Mouse (Mus musculus) frontal cortex, adult (tissue): ENCODE measurements at regions not wholly inside any gene's neighbourhood (a gene's known extent, or its start where the extent isn't known, plus 50 kb on each side); places are given as distances from the start of the nearest gene placed in this dataset.

Experiments used
- ATAC-seq: cut with Nextera tagmentation; 2 replicates; pipeline ENCODE4 v1.9.2; 2017; ENCODE audit warnings: mild to moderate bottlenecking, moderate library complexity, mixed read lengths; ENCODE audit not compliant: low TSS enrichment

GRCm38 (mm10) chr9:41508746-41509145 lies 347.2 kb upstream of the Ubash3b start:
- no peak for ATAC-seq

GRCm38 (mm10) chr9:41498326-41498725 lies 336.8 kb upstream of the Ubash3b start:
- ATAC-seq, result peak; percentile 92

DNA sequence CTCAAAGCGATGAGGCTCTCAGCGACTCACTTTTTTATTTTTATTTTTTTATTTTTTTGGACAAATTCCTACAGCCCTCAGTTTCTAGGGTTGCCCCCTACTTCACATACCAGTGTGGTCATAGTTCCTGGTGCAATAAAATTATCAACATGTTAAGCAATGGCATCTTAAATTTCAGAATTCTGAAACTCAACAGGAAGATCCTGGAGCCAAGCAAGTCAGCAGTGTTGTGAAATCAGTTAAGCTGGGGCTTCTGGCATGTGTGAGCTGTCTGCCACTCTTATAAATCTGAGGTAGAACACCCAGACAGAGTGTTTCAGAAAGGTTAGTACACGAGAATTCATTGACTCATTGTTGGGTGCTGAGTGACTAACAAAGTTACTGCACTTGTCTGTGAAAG lies 328.6 kb upstream of the Ubash3b start:
- no peak for ATAC-seq

DNA sequence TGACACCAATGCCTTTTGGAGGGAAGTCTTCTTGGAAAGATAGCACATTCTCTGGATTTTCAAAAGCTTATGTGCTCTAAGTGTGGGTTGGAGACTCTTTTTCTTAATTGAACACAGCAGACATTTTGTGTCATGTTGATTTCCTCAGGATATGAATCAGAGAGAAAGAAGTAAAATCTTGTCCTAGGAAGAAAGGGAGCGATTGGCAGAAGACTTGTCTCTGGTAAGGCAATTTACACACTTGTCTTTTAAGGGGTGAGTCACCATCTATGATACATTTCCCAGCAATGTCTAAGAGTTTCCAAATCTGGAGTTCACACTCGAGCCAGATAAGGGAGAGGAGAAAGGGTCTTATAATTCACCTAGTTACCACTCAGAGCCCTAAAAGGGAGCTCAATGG lies 326.5 kb upstream of the Ubash3b start:
- peak; percentile 47; the same call in 1 of the 2 replicates for ATAC-seq

- ATAC-seq, result no peak
Observed at GRCm38 (mm10) chr9:41483218-41483617, 321.7 kb upstream of the Ubash3b start.

- ATAC-seq, result no peak
Observed at GRCm38 (mm10) chr9:41481611-41482266, 320.2 kb upstream of the Ubash3b start.

GRCm38 (mm10) chr9:41479854-41480749 lies 318.6 kb upstream of the Ubash3b start:
- no peak; the same call in 1 of the 2 replicates for ATAC-seq

DNA sequence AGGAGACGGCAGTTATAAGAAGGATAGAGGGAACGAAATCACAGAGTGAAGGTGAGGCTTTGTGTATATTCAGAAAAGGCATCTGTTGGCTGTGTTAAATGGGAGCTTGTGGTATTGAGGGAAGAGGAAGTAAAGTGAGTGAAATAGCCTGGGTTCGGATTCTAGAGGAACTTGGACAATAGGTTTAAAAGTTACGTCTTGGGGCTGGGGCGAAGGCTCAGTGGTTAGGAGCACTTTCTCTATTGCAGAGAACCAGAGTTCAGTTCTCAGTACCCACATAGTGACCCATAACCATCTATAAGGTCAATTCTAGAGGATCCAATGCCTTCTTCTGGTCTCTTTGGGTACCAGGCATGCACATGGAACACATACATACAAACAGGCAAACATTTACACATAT lies 317.6 kb upstream of the Ubash3b start:
- ATAC-seq, result no peak

DNA sequence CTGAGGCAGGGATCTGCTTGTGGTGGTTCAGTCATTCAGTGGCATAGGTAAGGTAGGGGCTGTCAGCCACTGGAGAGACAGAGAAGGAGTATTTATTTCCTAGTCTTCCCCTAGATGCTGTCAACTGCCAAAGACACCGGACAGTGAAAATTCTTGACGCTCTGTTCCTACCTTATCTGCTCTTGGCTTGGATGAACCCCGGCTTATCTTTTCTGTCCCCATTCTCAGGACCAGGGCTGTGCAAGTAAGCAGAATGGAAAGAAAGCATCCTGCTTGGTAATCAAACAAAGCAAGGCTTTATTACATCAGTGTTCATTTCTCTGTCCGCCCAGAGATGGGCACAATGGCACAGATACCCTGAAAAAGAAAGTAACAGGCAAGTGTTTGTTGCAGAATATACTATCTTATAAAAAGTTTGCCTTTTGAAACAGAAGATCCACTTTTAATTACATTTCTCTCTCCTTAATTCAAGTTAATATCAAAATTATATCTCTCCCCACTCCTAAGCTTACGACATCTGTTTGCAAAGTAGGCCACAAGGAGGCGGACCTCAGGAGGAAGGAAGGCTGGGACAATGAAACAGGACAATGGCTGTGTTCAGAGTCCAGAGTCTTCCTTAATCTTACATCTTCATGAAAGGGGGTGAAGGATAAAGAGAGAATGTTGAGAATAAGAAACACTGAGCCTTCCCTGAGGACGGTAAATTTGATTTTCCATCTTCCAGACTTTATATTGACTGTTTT lies 316.8 kb upstream of the Ubash3b start:
- no peak for ATAC-seq

DNA sequence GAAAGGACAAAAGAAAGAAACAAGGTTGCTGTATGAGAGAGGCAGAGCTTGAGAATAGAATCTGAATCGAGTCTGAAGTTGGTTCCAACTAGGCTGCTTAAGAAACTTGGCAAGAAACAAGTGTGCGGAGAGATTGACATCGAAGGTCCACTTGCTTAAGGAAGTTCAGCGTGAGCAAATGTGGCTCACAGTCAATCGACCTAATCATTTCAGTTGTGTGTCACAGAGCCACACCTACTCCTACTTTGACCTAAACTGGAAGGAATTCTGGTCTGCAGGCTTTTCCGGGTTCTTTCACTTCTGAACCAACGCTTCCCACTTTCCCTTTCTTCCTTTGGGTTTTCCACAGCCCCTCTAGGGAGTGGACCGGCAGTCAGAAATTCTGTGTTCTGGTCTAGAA lies 313.8 kb upstream of the Ubash3b start:
- ATAC-seq, result peak; percentile 13; the same call in 1 of the 2 replicates

DNA sequence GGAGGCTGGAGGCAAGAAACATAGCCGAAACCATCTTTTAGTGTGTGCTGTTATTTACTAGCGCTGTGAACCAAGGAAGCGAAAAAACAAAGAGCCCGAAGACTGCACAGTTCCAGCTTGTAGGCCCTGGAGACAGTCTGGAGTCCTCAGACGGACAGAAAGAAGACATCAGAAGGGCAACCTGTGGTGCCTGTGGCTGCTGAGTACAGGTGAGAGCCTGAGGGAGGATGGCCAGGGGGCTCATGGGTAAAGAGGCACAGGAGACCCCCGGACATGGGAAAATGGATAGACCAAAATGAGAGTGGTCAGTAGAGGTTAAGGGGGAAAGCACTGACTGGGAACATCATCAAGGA lies 313.4 kb upstream of the Ubash3b start:
- ATAC-seq, result peak; percentile 18; the same call in 1 of the 2 replicates

DNA sequence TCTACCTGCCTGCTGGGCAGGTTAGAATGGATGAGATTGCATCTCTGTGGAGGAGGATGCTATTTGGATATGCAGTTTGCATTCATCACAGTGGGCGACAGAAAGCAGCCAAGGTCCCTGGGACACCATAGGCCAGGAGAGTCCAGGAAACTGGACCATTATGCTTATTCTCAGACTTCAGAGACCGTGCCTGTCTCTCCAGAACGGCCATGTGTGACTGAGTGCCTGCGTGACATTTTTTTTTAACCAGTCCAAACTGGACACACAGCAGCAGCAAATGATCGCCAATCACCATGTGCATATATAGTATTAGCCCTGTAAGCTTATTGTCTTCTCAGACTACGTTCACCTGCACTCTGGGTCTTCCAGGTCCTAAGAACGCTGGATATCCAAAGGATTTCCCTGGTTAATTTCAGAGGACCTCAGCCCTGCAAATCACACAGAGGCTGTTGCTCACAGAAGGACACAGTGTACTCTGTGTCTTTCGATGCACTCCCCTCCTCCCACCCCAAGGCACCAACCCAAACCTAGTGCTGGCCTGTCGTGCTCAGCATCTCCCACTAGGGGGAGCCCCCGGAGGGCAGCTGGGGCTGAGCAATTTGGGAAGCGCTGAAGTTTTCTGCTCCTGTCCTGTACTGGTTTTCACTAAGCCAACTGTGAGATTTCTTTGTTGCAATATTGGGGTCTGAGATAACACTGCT lies 312.9 kb upstream of the Ubash3b start:
- ATAC-seq, result peak; percentile 84

DNA sequence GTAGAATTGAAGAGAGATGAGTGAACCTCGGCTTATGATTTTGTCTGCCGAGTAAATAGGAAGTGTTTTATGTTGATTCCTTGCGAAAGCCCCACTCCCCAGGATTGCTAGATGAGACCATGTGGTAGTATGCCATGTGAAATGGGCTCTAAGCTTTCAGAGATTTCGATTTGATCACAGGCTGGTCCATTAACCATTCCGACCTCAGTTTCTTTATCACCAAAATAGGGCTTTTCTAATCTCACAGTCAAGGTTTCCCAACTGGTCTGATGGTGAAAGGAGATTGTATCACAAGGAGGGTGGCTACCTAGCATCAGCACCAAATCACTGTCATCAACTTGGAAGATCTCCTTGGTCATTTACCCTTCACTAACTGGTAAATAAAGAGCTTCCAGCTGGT lies 312.0 kb upstream of the Ubash3b start:
- ATAC-seq, result no peak

DNA sequence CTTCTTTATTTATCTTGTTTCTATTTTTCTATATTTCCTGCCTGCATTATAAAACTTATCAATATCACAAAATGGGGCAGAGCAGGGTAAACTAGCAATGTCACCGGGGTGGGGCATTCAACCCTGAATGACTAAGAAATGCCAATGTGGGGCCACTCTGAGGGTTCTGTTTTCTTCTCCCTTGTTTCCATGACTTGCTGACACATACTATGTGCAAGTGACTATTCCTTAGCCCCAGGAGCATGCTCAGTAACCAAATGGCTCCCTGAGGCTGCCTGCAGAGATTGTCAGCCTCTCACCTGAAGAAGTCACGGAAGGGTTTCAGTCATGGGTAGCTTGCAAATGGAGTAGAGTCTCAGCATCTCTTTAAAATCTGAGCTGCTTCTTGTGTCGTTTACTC lies 309.8 kb upstream of the Ubash3b start:
- ATAC-seq, result no peak

- peak; percentile 53 for ATAC-seq
Observed at GRCm38 (mm10) chr9:41470010-41470409, 308.5 kb upstream of the Ubash3b start.

DNA sequence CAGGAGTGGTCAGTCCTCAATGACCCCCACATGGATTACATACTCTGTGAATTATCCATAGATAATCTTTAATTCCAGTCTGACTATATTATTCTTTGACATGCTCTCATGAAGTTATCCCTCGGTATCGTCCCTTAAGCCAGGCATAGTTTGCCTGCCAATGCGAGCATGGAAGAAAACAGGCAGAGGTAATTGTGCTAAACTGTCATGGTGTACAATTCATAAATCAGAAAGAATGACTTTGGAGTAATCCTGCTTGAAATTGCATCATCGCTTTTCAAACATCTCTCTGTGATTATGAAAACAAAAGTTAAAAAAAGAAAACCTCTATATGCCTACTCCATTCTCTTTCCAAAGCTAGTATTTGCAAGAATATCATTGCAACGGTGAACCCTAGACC lies 307.9 kb upstream of the Ubash3b start:
- ATAC-seq, result no peak

GRCm38 (mm10) chr9:41464057-41464685 lies 302.7 kb upstream of the Ubash3b start:
- peak; percentile 68 for ATAC-seq

GRCm38 (mm10) chr9:41461742-41462141 lies 300.2 kb upstream of the Ubash3b start:
- peak; percentile 85 for ATAC-seq

DNA sequence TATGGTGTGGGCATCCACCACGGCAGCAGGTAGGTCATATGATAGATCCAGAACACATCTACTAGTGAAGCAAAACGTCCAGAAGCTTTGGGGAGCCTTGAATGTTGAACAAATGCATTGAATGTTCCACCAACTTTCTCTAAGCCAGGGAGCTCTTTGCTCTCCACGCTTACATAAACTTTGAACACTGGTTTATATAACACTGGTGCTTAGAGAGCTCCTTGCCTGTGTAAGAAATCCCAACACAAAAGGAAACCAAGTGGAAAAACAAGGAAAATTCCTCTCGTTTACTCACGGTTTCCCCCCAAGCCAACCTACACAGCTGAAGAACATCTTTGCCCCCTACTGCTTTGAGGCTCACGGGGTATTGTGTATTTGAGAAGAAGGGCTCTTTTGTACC lies 299.2 kb upstream of the Ubash3b start:
- peak; percentile 55 for ATAC-seq

- no peak for ATAC-seq
Observed at GRCm38 (mm10) chr9:41457003-41457402, 295.5 kb upstream of the Ubash3b start.

DNA sequence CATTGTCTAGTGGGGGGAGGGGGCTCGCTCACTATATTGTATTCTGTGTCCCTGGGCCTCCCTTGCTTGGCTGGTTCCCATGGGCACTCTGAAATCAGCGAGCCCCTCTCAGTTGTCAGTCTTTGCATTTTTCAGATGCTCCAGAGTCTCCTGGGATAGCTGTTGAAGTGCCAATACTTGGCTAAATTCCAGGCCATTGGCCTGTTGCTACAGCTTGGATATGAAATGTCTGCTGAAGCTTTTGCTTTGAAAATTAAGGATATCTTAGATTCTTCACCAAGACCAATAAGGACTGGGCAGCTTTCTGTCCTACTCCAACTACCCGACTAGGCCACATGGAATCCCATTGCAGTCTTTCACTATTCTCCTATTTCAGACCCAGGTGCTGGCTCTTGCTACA lies 290.2 kb upstream of the Ubash3b start:
- ATAC-seq, result no peak
